Mouse (Mus musculus) left cerebral cortex, postnatal 25 days (tissue): Measurements from ENCODE around the gene Lrfn2. TPM values are rescaled to one million over a fixed set of nuclear protein-coding genes. Genes with fewer than 3 reads are reported as not detected.

Experiments
- DNase-seq, 2 experiments: peaks; one replicate each; pipeline ENCODE4 v3.0.0; 2022; ENCODE audit warnings: low spot score in 2 of 2, mixed read lengths in 1 of 2
- intact Hi-C: fragments of 180-260 bp; cut with DNase I; formaldehyde crosslinking; loops from one replicate; pipeline ENCODE4 v1.15.1; 2025
- microRNA-seq, 2 experiments: library from miRNA; unstranded; fragments of <30 nt; microRNA quantifications; one replicate each; pipeline ENCODE4 v1.2.0; 2022
- total RNA-seq, 2 experiments: library from RNA; stranded (reverse); gene quantifications; 2 replicates each; pipeline ENCODE4 v1.2.3; 2021

Lrfn2 gene
- total RNA-seq, 2 experiments from 2014 or later = 36.0 to 40.9 TPM

- intact Hi-C loops = loop anchor here (1.0 to 2.0 kb wide), 3 partner anchors 53 to 151 kb away; partner anchors contain the start of gene Lrfn2
- DNase-seq = peak; percentile 85 to 97
These were observed 151.6 kb downstream of the Lrfn2 start for GRCm38 (mm10) chr17:49083594-49084380.

GRCm38 (mm10) chr17:49085111-49085510, 152.9 kb downstream of the Lrfn2 start:
- intact Hi-C loops = loop anchor here (2.0 kb wide), 1 partner anchor 54 kb away; no protein-coding TSS in a partner anchor

GRCm38 (mm10) chr17:49096781-49097544, 164.8 kb downstream of the Lrfn2 start:
- intact Hi-C loops = no loop called here
- DNase-seq = no peak

More at GRCm38 (mm10) chr17:49085111-49085510, 152.9 kb downstream of the Lrfn2 start:
- peak; percentile 48 to 93 for DNase-seq

- DNase-seq = no peak
- intact Hi-C loops = no loop called here
These were observed 179.2 kb downstream of the Lrfn2 start for GRCm38 (mm10) chr17:49111399-49111798.

DNA sequence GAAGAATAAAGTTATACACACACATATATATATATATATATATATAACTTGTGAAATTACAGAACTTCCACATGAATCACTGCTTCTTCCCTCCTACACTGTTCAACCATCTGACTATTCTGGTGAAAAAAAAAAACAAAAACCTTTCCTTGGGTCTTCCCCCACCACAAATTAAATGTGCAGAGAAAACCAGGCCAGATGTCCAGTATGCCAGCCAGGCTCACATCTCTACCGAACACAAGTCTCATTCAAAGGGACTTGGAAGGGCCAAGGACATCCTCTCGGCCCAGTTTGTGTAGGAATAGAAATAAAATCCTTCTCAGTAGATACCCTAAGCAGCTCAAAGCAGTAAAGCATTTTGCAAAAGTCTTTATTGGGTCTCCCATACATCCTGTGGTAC, 179.7 kb downstream of the Lrfn2 start:
- peak; percentile 27 to 78 for DNase-seq
- intact Hi-C loops = no loop called here

GRCm38 (mm10) chr17:49113336-49113735, 181.2 kb downstream of the Lrfn2 start:
- intact Hi-C loops = no loop called here
- no peak for DNase-seq

DNA sequence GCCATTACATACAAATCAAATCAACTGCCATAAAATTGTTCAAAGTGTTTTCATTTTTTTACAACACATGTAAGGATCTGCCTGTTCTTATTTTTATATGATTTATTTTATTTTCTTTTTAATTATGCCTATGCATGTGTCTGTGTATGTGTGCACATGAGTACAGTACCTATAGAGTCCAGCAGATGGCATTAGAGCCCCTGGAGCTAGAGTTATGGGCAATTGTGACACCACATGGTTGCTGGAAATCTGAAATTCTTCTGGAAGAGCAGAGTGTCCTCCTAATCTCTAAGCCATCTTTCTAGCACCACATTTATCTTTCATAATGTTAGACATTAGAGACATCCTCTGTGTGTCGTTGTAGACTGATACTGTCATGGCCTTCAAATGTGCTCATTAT, 192.0 kb downstream of the Lrfn2 start:
- no peak for DNase-seq
- intact Hi-C loops = no loop called here

GRCm38 (mm10) chr17:49124642-49125041, 192.5 kb downstream of the Lrfn2 start:
- intact Hi-C loops = no loop called here
- no peak for DNase-seq

Small RNA genes lying within 50 kb of the gene (microRNA-seq; reads per million reads assigned to microRNA genes)
- 0 reads per million in 2 experiments for gene Gm44304
